Mouse (Mus musculus): ENCODE results near the gene Gm37240. TPM values are rescaled to one million over a fixed set of nuclear protein-coding genes. Genes with fewer than 3 reads are reported as not detected.

The Gm37240 gene
- polyA plus RNA-seq, 1 experiment: not detected

DNA sequence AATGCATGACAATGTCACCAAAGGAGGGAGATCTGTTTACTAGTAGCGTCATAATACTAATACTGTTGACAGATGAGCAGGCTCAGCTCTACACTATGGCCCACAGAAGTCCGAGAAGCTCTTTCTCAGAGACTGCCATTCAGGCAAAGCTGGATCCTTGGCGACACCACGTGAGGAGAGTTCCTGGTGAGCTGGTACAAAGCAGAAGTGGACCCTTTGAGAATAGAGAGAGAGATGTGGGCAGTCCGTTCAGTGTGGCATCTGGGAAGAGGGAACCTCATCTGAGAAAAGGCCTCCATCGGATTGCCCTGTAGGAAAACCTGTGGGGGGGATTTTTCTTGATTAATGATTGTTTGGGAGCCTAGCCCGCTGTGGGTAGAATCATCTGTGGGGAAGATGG lies 770.3 kb downstream of the Gm37240 start:
- 0 out of 2 replicates have a peak, but pooled peaks cover 3% of the 10 kb centered on the region for H3K4me1 ChIP-seq (ENCODE audit: control insufficient read depth, insufficient read depth, low read length)
- WGBS: 86% methylated on average over 7 of the region's 7 CpGs
- no peak overlapping the region for H3K4me3 ChIP-seq (ENCODE audit: insufficient read depth, low read depth, low read length)
- no peak overlapping the region for H3K27ac ChIP-seq (ENCODE audit: insufficient read depth, low read depth, low read length)
- TF ChIP-seq CTCF (IDR thresholded peaks at IDR 0.05; ENCODE audit: insufficient read depth, low read depth, low read length) (no peak), POLR2A (IDR thresholded peaks at IDR 0.05; ENCODE audit: insufficient read depth, low read depth, low read length) (no peak)

GRCm38 (mm10) chr3:85115959-85116543 lies 771.3 kb downstream of the Gm37240 start:
- WGBS: 35% methylated on average over 7 of the region's 7 CpGs
- Histone ChIP-seq H3K4me3 (ENCODE audit: insufficient read depth, low read depth, low read length) (no peak overlapping the region), H3K27ac (ENCODE audit: insufficient read depth, low read depth, low read length) (no peak overlapping the region), H3K4me1 (ENCODE audit: control insufficient read depth, insufficient read depth, low read length) (peaks cover 5% of the 10 kb centered on the region)
- TF ChIP-seq POLR2A (IDR thresholded peaks at IDR 0.05; ENCODE audit: insufficient read depth, low read depth, low read length) (no peak), CTCF (IDR thresholded peaks at IDR 0.05; ENCODE audit: insufficient read depth, low read depth, low read length) (no peak)

- no peak overlapping the region for H3K4me3 ChIP-seq (ENCODE audit: insufficient read depth, low read depth, low read length)
- H3K27ac ChIP-seq (ENCODE audit: insufficient read depth, low read depth, low read length): no peak overlapping the region
- TF ChIP-seq POLR2A (IDR thresholded peaks at IDR 0.05; ENCODE audit: insufficient read depth, low read depth, low read length) (no peak), CTCF (IDR thresholded peaks at IDR 0.05; ENCODE audit: insufficient read depth, low read depth, low read length) (no peak)
- WGBS: 88% methylated on average over 1 of the region's 1 CpGs
- H3K4me1 ChIP-seq (ENCODE audit: control insufficient read depth, insufficient read depth, low read length): peaks cover 7% of the 10 kb centered on the region
Measured at GRCm38 (mm10) chr3:85113565-85113964, 773.8 kb downstream of the Gm37240 start.

DNA sequence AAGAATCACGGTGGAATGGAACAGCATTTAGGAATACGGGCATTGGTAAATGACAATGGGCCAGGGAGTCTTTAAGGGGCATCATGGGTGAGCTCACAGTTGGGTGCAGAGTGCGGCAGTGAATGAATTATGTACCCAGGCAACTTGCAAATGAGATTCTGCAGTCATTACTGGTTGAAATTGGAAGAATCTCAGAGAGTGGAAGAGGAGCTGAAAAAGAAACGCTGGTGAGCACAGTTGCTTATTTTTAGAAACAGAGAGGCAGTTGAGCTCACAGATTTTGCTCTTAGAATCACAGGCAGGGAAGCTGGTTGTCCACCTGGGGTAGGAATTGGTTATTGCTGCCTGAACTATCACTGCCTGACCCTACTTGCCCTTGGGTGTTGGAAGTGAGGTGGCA lies 776.6 kb downstream of the Gm37240 start:
- Histone ChIP-seq H3K4me3 (ENCODE audit: insufficient read depth, low read depth, low read length) (no peak overlapping the region), H3K4me1 (ENCODE audit: control insufficient read depth, insufficient read depth, low read length) (peaks cover 5% of the 10 kb centered on the region), H3K27ac (ENCODE audit: insufficient read depth, low read depth, low read length) (peak overlapping the region; percentile 79)
- 15% methylated on average over 4 of the region's 4 CpGs for WGBS
- TF ChIP-seq CTCF (IDR thresholded peaks at IDR 0.05; ENCODE audit: insufficient read depth, low read depth, low read length) (no peak), POLR2A (IDR thresholded peaks at IDR 0.05; ENCODE audit: insufficient read depth, low read depth, low read length) (no peak)

GRCm38 (mm10) chr3:85109221-85109620 lies 778.1 kb downstream of the Gm37240 start:
- no peak overlapping the region for H3K4me3 ChIP-seq (ENCODE audit: insufficient read depth, low read depth, low read length)
- no peak overlapping the region for H3K27ac ChIP-seq (ENCODE audit: insufficient read depth, low read depth, low read length)
- TF ChIP-seq CTCF (IDR thresholded peaks at IDR 0.05; ENCODE audit: insufficient read depth, low read depth, low read length) (no peak), POLR2A (IDR thresholded peaks at IDR 0.05; ENCODE audit: insufficient read depth, low read depth, low read length) (no peak)
- WGBS: 75% methylated on average over 2 of the region's 2 CpGs
- peaks cover 4% of the 10 kb centered on the region for H3K4me1 ChIP-seq (ENCODE audit: control insufficient read depth, insufficient read depth, low read length)

DNA sequence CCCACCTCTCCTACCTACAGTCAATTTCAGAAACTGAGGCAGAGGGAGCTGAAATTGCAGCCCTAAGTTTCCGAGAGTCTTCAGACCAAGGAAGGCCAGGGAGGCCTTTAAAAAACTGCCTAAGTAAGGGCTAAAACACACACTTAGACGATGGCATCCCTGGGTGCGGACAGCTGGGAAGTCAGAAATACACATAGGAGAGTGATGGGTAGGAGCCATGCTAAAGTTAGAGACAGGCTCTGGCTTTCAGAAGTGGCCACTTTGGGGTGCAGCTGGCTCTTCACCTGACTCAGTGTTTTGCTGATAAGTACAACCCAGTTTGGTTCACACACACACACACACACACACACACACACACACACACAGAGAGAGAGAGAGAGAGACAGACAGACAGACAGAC lies 778.9 kb downstream of the Gm37240 start:
- H3K27ac ChIP-seq (ENCODE audit: insufficient read depth, low read depth, low read length): no peak overlapping the region
- no peak overlapping the region for H3K4me3 ChIP-seq (ENCODE audit: insufficient read depth, low read depth, low read length)
- H3K4me1 ChIP-seq (ENCODE audit: control insufficient read depth, insufficient read depth, low read length): peaks cover 4% of the 10 kb centered on the region
- whole genome bisulfite sequencing: 88% methylated on average over 3 of the region's 3 CpGs
- no peak for TF ChIP-seq POLR2A (IDR thresholded peaks at IDR 0.05; ENCODE audit: insufficient read depth, low read depth, low read length)
- TF ChIP-seq CTCF (IDR thresholded peaks at IDR 0.05; ENCODE audit: insufficient read depth, low read depth, low read length): no peak

DNA sequence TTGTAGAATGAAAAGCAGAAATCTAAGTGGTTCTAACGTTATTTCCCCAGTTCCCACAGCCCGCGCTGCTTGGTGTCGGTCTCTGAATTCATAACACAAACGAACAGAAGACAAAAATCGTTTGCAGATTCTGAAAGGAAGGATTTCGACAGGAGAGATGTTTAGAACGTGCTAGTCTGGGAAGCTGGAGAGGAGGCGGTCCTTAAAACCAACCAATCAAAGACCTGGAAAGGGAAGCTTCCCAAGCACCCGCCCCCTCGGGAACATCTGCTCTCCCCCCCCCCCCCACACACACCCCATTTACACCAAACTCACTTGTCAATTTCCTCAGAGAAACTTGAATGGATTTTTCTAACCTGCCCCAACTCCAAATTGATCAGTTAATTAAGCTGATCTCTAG lies 780.4 kb downstream of the Gm37240 start:
- WGBS: 66% methylated on average over 11 of the region's 11 CpGs
- H3K27ac ChIP-seq (ENCODE audit: insufficient read depth, low read depth, low read length): no peak overlapping the region
- H3K4me3 ChIP-seq (ENCODE audit: insufficient read depth, low read depth, low read length): no peak overlapping the region
- H3K4me1 ChIP-seq (ENCODE audit: control insufficient read depth, insufficient read depth, low read length): peaks cover 4% of the 10 kb centered on the region
- TF ChIP-seq POLR2A (IDR thresholded peaks at IDR 0.05; ENCODE audit: insufficient read depth, low read depth, low read length) (no peak), CTCF (IDR thresholded peaks at IDR 0.05; ENCODE audit: insufficient read depth, low read depth, low read length) (no peak)

DNA sequence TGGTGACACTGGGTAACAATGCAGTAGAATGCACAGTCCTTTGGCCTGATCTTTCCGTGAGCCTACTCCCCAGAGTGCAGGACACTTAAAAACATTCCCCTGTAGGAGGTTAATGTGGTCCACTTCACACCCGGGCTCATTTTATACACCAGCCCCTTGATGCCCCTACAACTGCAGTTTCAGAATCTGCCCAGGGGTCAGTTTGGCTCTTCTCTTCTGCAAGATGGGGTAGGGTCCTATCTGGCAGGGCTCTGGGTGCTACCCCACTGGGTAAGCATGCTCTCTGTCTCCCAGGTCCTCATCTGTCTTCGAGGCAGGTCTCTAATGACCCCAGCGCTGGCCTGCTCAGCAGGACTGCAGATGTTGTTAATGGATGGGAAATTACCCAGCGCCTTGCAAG lies 783.0 kb downstream of the Gm37240 start:
- H3K27ac ChIP-seq (ENCODE audit: insufficient read depth, low read depth, low read length): no peak overlapping the region
- WGBS: 80% methylated on average over 5 of the region's 5 CpGs
- TF ChIP-seq CTCF (IDR thresholded peaks at IDR 0.05; ENCODE audit: insufficient read depth, low read depth, low read length): no peak
- no peak for TF ChIP-seq POLR2A (IDR thresholded peaks at IDR 0.05; ENCODE audit: insufficient read depth, low read depth, low read length)
- no peaks in the 10 kb centered on the region for H3K4me1 ChIP-seq (ENCODE audit: control insufficient read depth, insufficient read depth, low read length)
- H3K4me3 ChIP-seq (ENCODE audit: insufficient read depth, low read depth, low read length): no peak overlapping the region

DNA sequence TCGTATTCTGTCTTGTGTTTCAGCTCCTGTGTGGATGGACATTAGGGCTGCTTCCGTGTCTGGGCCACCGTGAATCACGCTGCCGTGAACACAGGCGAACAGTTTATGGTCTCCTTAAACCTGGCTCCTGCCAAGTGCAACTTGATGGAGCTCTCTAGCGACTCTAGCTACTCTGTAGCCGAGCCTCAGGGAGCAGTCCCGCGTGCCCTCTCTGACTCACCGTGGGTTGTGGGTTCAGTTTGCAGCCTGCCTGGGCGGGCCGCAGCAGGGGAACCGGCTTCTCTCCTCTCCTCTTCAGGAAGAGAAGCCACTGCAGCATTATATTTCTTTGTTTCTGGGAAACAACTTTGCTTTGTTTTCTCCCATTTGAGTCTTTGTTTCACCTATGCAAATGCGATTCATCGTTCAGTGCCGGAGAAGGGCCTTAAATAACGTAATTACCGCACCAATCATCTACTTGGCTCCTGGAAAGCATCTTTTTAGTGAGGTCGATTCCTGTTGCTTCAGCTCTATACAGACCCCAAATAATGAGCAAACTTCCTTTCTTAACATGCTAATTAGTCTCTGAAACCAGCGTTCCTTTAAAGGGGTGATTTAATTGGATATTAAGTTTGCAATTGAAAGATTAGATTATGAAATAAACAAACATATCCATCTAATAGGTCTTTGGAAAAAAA lies 806.3 kb downstream of the Gm37240 start:
- no peak for TF ChIP-seq CTCF (IDR thresholded peaks at IDR 0.05; ENCODE audit: insufficient read depth, low read depth, low read length)
- TF ChIP-seq POLR2A (IDR thresholded peaks at IDR 0.05; ENCODE audit: insufficient read depth, low read depth, low read length): no peak
- Histone ChIP-seq H3K4me1 (ENCODE audit: control insufficient read depth, insufficient read depth, low read length) (peaks cover 5% of the 10 kb centered on the region), H3K27ac (ENCODE audit: insufficient read depth, low read depth, low read length) (no peak overlapping the region), H3K4me3 (ENCODE audit: insufficient read depth, low read depth, low read length) (no peak overlapping the region)
- 35% methylated on average over 21 of the region's 21 CpGs for WGBS

Data from olfactory bulb, adult 2 months (tissue).